Mouse (Mus musculus): Measurements from ENCODE around the gene Heatr9.

GRCm38 (mm10) chr11:83551668-83552067, 29.7 kb upstream of the Heatr9 start:
- TF ChIP-seq USF1 (IDR thresholded peaks at IDR 0.05; ENCODE audit: low read depth): no peak
- no peak for TF ChIP-seq E2F4 (IDR thresholded peaks at IDR 0.05; ENCODE audit: insufficient read depth)
- no peak for TF ChIP-seq POLR2A (IDR thresholded peaks at IDR 0.05; ENCODE audit: insufficient read length, low read depth)
- TF ChIP-seq TCF3 (IDR thresholded peaks at IDR 0.05; ENCODE audit: insufficient read length, low read depth): no peak
- TF ChIP-seq POLR2AphosphoS2 (IDR thresholded peaks at IDR 0.05; ENCODE audit: insufficient read length, low read depth): no peak
- no peak for TF ChIP-seq MAX (IDR thresholded peaks at IDR 0.05; ENCODE audit: low read depth)
- TF ChIP-seq TCF12 (IDR thresholded peaks at IDR 0.05; ENCODE audit: insufficient read depth, poor library complexity, severe bottlenecking): no peak
